Mouse (Mus musculus): Measurements from ENCODE around the gene Fbll1. TPM values are rescaled to one million over a fixed set of nuclear protein-coding genes. Genes with fewer than 3 reads are reported as not detected.

The Fbll1 gene
- total RNA-seq, 1 experiment from 2014 or later: not detected

GRCm38 (mm10) chr11:35788443-35788842 is 10.2 kb downstream of the Fbll1 start:
- ATAC-seq (ENCODE audit: extremely low read depth, insufficient number of reproducible peaks, low FRiP score, poor library complexity, severe bottlenecking): no peak

GRCm38 (mm10) chr11:35784537-35784936 is 14.1 kb downstream of the Fbll1 start:
- ATAC-seq (ENCODE audit: extremely low read depth, insufficient number of reproducible peaks, low FRiP score, poor library complexity, severe bottlenecking): no peak

- ATAC-seq (ENCODE audit: extremely low read depth, insufficient number of reproducible peaks, low FRiP score, poor library complexity, severe bottlenecking): no peak
Measured at GRCm38 (mm10) chr11:35784002-35784401, 14.7 kb downstream of the Fbll1 start.

GRCm38 (mm10) chr11:35783038-35783437 is 15.6 kb downstream of the Fbll1 start:
- no peak for ATAC-seq (ENCODE audit: extremely low read depth, insufficient number of reproducible peaks, low FRiP score, poor library complexity, severe bottlenecking)

GRCm38 (mm10) chr11:35782444-35782843 is 16.2 kb downstream of the Fbll1 start:
- ATAC-seq (ENCODE audit: extremely low read depth, insufficient number of reproducible peaks, low FRiP score, poor library complexity, severe bottlenecking): no peak

GRCm38 (mm10) chr11:35780336-35780735 is 18.3 kb downstream of the Fbll1 start:
- ATAC-seq (ENCODE audit: extremely low read depth, insufficient number of reproducible peaks, low FRiP score, poor library complexity, severe bottlenecking): no peak

GRCm38 (mm10) chr11:35776452-35776851 is 22.2 kb downstream of the Fbll1 start:
- ATAC-seq (ENCODE audit: extremely low read depth, insufficient number of reproducible peaks, low FRiP score, poor library complexity, severe bottlenecking): no peak

GRCm38 (mm10) chr11:35775606-35776005 is 23.1 kb downstream of the Fbll1 start:
- no peak for ATAC-seq (ENCODE audit: extremely low read depth, insufficient number of reproducible peaks, low FRiP score, poor library complexity, severe bottlenecking)

- no peak for ATAC-seq (ENCODE audit: extremely low read depth, insufficient number of reproducible peaks, low FRiP score, poor library complexity, severe bottlenecking)
Measured at GRCm38 (mm10) chr11:35770741-35771504, 27.8 kb downstream of the Fbll1 start.

- ATAC-seq (ENCODE audit: extremely low read depth, insufficient number of reproducible peaks, low FRiP score, poor library complexity, severe bottlenecking): peak; percentile 26
Measured at GRCm38 (mm10) chr11:35769746-35770437, 28.8 kb downstream of the Fbll1 start.

GRCm38 (mm10) chr11:35769188-35769745 is 29.4 kb downstream of the Fbll1 start, which contains the start of gene Pank3:
Gene Pank3 (plus strand): TSS chr11:35769484.
- ATAC-seq (ENCODE audit: extremely low read depth, insufficient number of reproducible peaks, low FRiP score, poor library complexity, severe bottlenecking): peak; percentile 98

GRCm38 (mm10) chr11:35766845-35767244 is 31.8 kb downstream of the Fbll1 start:
- no peak for ATAC-seq (ENCODE audit: extremely low read depth, insufficient number of reproducible peaks, low FRiP score, poor library complexity, severe bottlenecking)

- ATAC-seq (ENCODE audit: extremely low read depth, insufficient number of reproducible peaks, low FRiP score, poor library complexity, severe bottlenecking): no peak
Measured at GRCm38 (mm10) chr11:35760627-35761003, 38.1 kb downstream of the Fbll1 start.

GRCm38 (mm10) chr11:35760001-35760626 is 38.6 kb downstream of the Fbll1 start:
- ATAC-seq (ENCODE audit: extremely low read depth, insufficient number of reproducible peaks, low FRiP score, poor library complexity, severe bottlenecking): no peak

- ATAC-seq (ENCODE audit: extremely low read depth, insufficient number of reproducible peaks, low FRiP score, poor library complexity, severe bottlenecking): no peak
Measured at GRCm38 (mm10) chr11:35756411-35757303, 42.0 kb downstream of the Fbll1 start.

GRCm38 (mm10) chr11:35755546-35755945 is 43.1 kb downstream of the Fbll1 start:
- no peak for ATAC-seq (ENCODE audit: extremely low read depth, insufficient number of reproducible peaks, low FRiP score, poor library complexity, severe bottlenecking)

GRCm38 (mm10) chr11:35754906-35755418 is 43.7 kb downstream of the Fbll1 start:
- no peak for ATAC-seq (ENCODE audit: extremely low read depth, insufficient number of reproducible peaks, low FRiP score, poor library complexity, severe bottlenecking)

GRCm38 (mm10) chr11:35750578-35750977 is 48.1 kb downstream of the Fbll1 start:
- ATAC-seq (ENCODE audit: extremely low read depth, insufficient number of reproducible peaks, low FRiP score, poor library complexity, severe bottlenecking): no peak
